Mouse (Mus musculus) MEL (cell line): ENCODE data around the gene Pidd1.

Experiments used
- BHLHE40 ChIP-seq: IDR thresholded peaks from 2 replicates; pipeline ENCODE4 v1.6.1; 2012; ENCODE audit warnings: low read depth, mild to moderate bottlenecking, inconsistent platforms, low read length, improper control_type of control experiment, borderline replicate concordance
- CHD1 ChIP-seq: IDR thresholded peaks from 2 replicates; pipeline ENCODE4 v1.6.1; 2012; ENCODE audit warnings: low read depth, mild to moderate bottlenecking, inconsistent platforms, low read length, improper control_type of control experiment
- CTCF ChIP-seq, 3 experiments: IDR thresholded peaks in 2 of 3; conservative IDR thresholded peaks in 1 of 3; 2 replicates each; pipeline ENCODE4 v1.5.1; 2011 to 2012; ENCODE audit warnings: low read length in 3 of 3, low read depth in 2 of 3, mild to moderate bottlenecking in 2 of 3, improper control_type of control experiment in 1 of 3, inconsistent platforms in 1 of 3, mixed read lengths in 1 of 3, moderate library complexity in 1 of 3; ENCODE audit not compliant: control insufficient read depth in 1 of 3, insufficient read depth in 1 of 3, poor library complexity in 1 of 3, severe bottlenecking in 1 of 3
- E2F4 ChIP-seq: IDR thresholded peaks from 2 replicates; pipeline ENCODE4 v1.6.1; 2011; ENCODE audit warnings: low read depth, low read length, improper control_type of control experiment, borderline replicate concordance
- ELF1 ChIP-seq: IDR thresholded peaks from 2 replicates; pipeline ENCODE4 v1.6.1; 2014; ENCODE audit warnings: low read depth, mild to moderate bottlenecking, inconsistent platforms, low read length, improper control_type of control experiment, moderate library complexity
- GATA1 ChIP-seq: IDR thresholded peaks from 2 replicates; pipeline ENCODE4 v1.6.1; 2011; ENCODE audit warnings: low read depth, low read length, improper control_type of control experiment
- HCFC1 ChIP-seq: IDR thresholded peaks from 2 replicates; pipeline ENCODE4 v1.6.1; 2012; ENCODE audit warnings: low read depth, mild to moderate bottlenecking, inconsistent platforms, low read length, improper control_type of control experiment, moderate library complexity
- JUND ChIP-seq: IDR thresholded peaks from 2 replicates; pipeline ENCODE4 v1.6.1; 2011; ENCODE audit warnings: low read depth, mild to moderate bottlenecking, improper control_type of control experiment, low read length
- MAFK ChIP-seq: IDR thresholded peaks from 2 replicates; pipeline ENCODE4 v1.6.1; 2011; ENCODE audit warnings: low read depth, mild to moderate bottlenecking, low read length, improper control_type of control experiment, borderline replicate concordance
- POLR2A ChIP-seq, 2 experiments: IDR thresholded peaks; 2 replicates each; pipeline ENCODE4 v1.6.1; 2011 to 2012; ENCODE audit warnings: low read length in 2 of 2, mild to moderate bottlenecking in 2 of 2, control low read depth in 1 of 2, improper control_type of control experiment in 1 of 2, low read depth in 1 of 2, moderate library complexity in 1 of 2; ENCODE audit not compliant: control insufficient read depth in 1 of 2, insufficient read depth in 1 of 2, poor library complexity in 1 of 2
- SIN3A ChIP-seq: IDR thresholded peaks from 2 replicates; pipeline ENCODE4 v1.6.1; 2012; ENCODE audit warnings: low read length, improper control_type of control experiment, inconsistent platforms
- ZC3H11A ChIP-seq: IDR thresholded peaks from 2 replicates; pipeline ENCODE4 v1.6.1; 2012; ENCODE audit warnings: low read depth, mild to moderate bottlenecking, inconsistent platforms, low read length, improper control_type of control experiment

DNA sequence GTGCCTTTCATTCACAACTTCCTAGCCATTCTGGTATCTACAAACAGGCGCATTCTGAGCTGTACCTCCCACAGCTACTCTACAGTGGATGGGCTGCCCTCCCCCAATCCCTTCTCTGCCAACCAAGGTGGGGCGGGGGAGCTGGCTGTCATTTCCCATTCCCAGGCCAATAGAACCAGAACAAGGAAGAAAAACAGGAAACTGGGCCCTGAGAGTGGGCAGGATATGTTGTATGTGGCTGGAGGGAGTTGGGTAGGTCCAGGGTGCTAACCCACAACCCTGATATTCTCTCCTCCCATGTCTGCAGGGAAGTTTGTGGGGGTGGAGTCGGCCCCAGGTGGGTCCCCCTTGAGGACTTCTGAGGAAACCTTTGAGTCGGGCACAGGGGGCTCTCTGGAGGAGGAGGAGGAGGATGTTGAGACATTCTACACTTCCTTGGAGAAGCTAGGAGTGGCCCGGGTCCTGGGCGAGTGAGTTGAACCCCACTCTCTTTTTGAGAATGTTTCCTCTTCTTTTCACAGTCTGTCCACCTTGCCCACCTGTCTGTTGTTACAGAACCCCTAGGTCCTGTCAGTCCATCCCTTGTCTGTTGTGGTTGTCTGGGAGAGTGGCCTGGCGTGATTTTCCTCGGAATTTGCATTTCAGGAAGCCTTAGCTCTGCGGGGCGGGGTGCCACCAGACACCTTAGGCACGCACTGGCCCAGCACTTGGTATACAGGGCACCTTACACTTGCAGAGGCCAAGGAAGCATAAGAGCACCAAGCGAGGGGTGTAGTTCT, 20.2 kb upstream of the Pidd1 start:
- TF ChIP-seq HCFC1: no peak
- TF ChIP-seq CTCF (IDR thresholded peaks at IDR 0.05 in 2 of 3, conservative IDR thresholded peaks at IDR 0.05 in 1 of 3; ENCODE audit: control insufficient read depth in 1 of 3, insufficient read depth in 1 of 3, low read depth in 2 of 3, low read length in 3 of 3, poor library complexity in 1 of 3, severe bottlenecking in 1 of 3): no peak
- no peak for TF ChIP-seq ELF1
- no peak for TF ChIP-seq CHD1
- TF ChIP-seq POLR2A (IDR thresholded peaks at IDR 0.05; ENCODE audit: control insufficient read depth in 1 of 2, insufficient read depth in 1 of 2, low read depth in 1 of 2, low read length in 2 of 2, poor library complexity in 1 of 2): no peak
- no peak for TF ChIP-seq GATA1
- TF ChIP-seq JUND: no peak
- no peak for TF ChIP-seq SIN3A
- TF ChIP-seq E2F4: no peak
- TF ChIP-seq MAFK: no peak
- TF ChIP-seq ZC3H11A: no peak
- TF ChIP-seq BHLHE40: no peak
